Mouse (Mus musculus) layer of hippocampus, postnatal 14 days (tissue): Measurements from ENCODE around the gene Anks3. TPM values are rescaled to one million over a fixed set of nuclear protein-coding genes. Genes with fewer than 3 reads are reported as not detected.
A peak's percentile ranks its signal among the peaks of the same experiment; 100 is the strongest.

Source experiments
- DNase-seq, 2 experiments: peaks; one replicate each; pipeline ENCODE4 v3.0.0; 2021 to 2022; ENCODE audit warnings: low spot score in 2 of 2, mixed read lengths in 1 of 2
- total RNA-seq, 2 experiments: library from RNA; stranded (reverse); gene quantifications; 2 replicates each; pipeline ENCODE4 v1.2.3; 2021

Anks3 gene
- total RNA-seq, 2 experiments from 2014 or later = 57.1 to 58.6 TPM

GRCm38 (mm10) chr16:4969055-4969843 lies 5.2 kb upstream of the Anks3 start:
- DNase-seq = no peak

GRCm38 (mm10) chr16:4968426-4968825 lies 4.4 kb upstream of the Anks3 start:
- no peak for DNase-seq

GRCm38 (mm10) chr16:4965392-4966129 lies 1.6 kb upstream of the Anks3 start:
- DNase-seq = no peak

GRCm38 (mm10) chr16:4964731-4965391 lies 856 bp upstream of the Anks3 start:
- no peak for DNase-seq

GRCm38 (mm10) chr16:4963346-4963745 lies 659 bp downstream of the Anks3 start:
- DNase-seq = no peak

- no peak for DNase-seq
Observed at GRCm38 (mm10) chr16:4960260-4960659, 3.7 kb downstream of the Anks3 start.

- DNase-seq = no peak
Observed at GRCm38 (mm10) chr16:4957446-4957845, 6.6 kb downstream of the Anks3 start.

GRCm38 (mm10) chr16:4956609-4957008 lies 7.4 kb downstream of the Anks3 start:
- DNase-seq = no peak

- DNase-seq = no peak
Observed at GRCm38 (mm10) chr16:4947378-4947777, 16.6 kb downstream of the Anks3 start.

- DNase-seq = no peak
Observed at GRCm38 (mm10) chr16:4946155-4946554, 17.9 kb downstream of the Anks3 start.

GRCm38 (mm10) chr16:4945415-4945814 lies 18.6 kb downstream of the Anks3 start:
- DNase-seq = no peak

GRCm38 (mm10) chr16:4943431-4943830 lies 20.6 kb downstream of the Anks3 start:
- DNase-seq = no peak

GRCm38 (mm10) chr16:4942868-4943267 lies 21.1 kb downstream of the Anks3 start:
- no peak for DNase-seq

- no peak for DNase-seq
Observed at GRCm38 (mm10) chr16:4941016-4941415, 23.0 kb downstream of the Anks3 start.

GRCm38 (mm10) chr16:4940311-4940850 lies 23.6 kb downstream of the Anks3 start:
- no peak for DNase-seq

GRCm38 (mm10) chr16:4939412-4939811 lies 24.6 kb downstream of the Anks3 start:
- DNase-seq = peak in 1 of 2 experiments; percentile 40

GRCm38 (mm10) chr16:4938989-4939388 lies 25.0 kb downstream of the Anks3 start:
- peak; percentile 94 to 98 for DNase-seq

- no peak for DNase-seq
Observed at GRCm38 (mm10) chr16:4938461-4938860, 25.5 kb downstream of the Anks3 start, which contains the start of gene Nudt16l1. TSS of gene Nudt16l1 (plus strand) at chr16:4938761.

GRCm38 (mm10) chr16:4937351-4938190 lies 26.4 kb downstream of the Anks3 start:
- no peak for DNase-seq

GRCm38 (mm10) chr16:4935931-4936703 lies 27.9 kb downstream of the Anks3 start:
- no peak for DNase-seq
